Mouse (Mus musculus): ENCODE results near the gene Sdad1. TPM values are rescaled to one million over a fixed set of nuclear protein-coding genes. Genes with fewer than 3 reads are reported as not detected.
"Not testable (repeated sequence)": the region's sequence is repeated elsewhere in the genome, so short reads cannot be mapped to it uniquely, and the experiment has no call there.

Gene Sdad1
- 6.1 and 7.0 TPM in 2 replicates for polyA plus RNA-seq (2012; rRNA removed)

- no peak within 1 kb of the TSS for H3K27ac ChIP-seq (ENCODE audit: insufficient read depth, low read depth, low read length)
- peak within 1 kb of the TSS; percentile 84 for H3K4me3 ChIP-seq (ENCODE audit: insufficient read depth, low read depth, low read length)
- peak; percentile 68 for TF ChIP-seq CTCF (conservative IDR thresholded peaks at IDR 0.05; ENCODE audit: insufficient read depth, insufficient read length, low read depth, low read length)
- TF ChIP-seq POLR2A (IDR thresholded peaks at IDR 0.05; ENCODE audit: low read depth, low read length), result peak; percentile 24
- DNase-seq, result peak; percentile 97
- H3K27me3 ChIP-seq (replicated peaks; ENCODE audit: control insufficient read depth, insufficient read depth, low read length), result no peaks in the 10 kb centered on the region
- no peaks in the 10 kb centered on the region; the same call in 1 of the 2 replicates for H3K4me1 ChIP-seq (ENCODE audit: control insufficient read depth, insufficient read depth, low read length)
- H3K36me3 ChIP-seq (ENCODE audit: control insufficient read depth, insufficient read depth, low read length), result no peaks in the 10 kb centered on the region
- 3% methylated on average over 41 of the region's 41 CpGs for WGBS
Observed at GRCm38 (mm10) chr5:92309681-92310511, at the start of gene Sdad1. Gene Sdad1, minus strand, starts transcription at chr5:92310479.

- Histone ChIP-seq H3K4me1 (ENCODE audit: control insufficient read depth, insufficient read depth, low read length) (no peaks in the 10 kb centered on the region; the same call in 1 of the 2 replicates), H3K27ac (ENCODE audit: insufficient read depth, low read depth, low read length) (no peak overlapping the region), H3K36me3 (ENCODE audit: control insufficient read depth, insufficient read depth, low read length) (no peaks in the 10 kb centered on the region), H3K4me3 (ENCODE audit: insufficient read depth, low read depth, low read length) (no peak overlapping the region), H3K27me3 (replicated peaks; ENCODE audit: control insufficient read depth, insufficient read depth, low read length) (no peaks in the 10 kb centered on the region)
- WGBS, result 74% methylated on average over 11 of the region's 11 CpGs
- DNase-seq, result peak; percentile 55
- TF ChIP-seq POLR2A (IDR thresholded peaks at IDR 0.05; ENCODE audit: low read depth, low read length), result no peak
- no peak for TF ChIP-seq CTCF (conservative IDR thresholded peaks at IDR 0.05; ENCODE audit: insufficient read depth, insufficient read length, low read depth, low read length)
Observed at GRCm38 (mm10) chr5:92358767-92359455, 48.6 kb upstream of the Sdad1 start.

DNA sequence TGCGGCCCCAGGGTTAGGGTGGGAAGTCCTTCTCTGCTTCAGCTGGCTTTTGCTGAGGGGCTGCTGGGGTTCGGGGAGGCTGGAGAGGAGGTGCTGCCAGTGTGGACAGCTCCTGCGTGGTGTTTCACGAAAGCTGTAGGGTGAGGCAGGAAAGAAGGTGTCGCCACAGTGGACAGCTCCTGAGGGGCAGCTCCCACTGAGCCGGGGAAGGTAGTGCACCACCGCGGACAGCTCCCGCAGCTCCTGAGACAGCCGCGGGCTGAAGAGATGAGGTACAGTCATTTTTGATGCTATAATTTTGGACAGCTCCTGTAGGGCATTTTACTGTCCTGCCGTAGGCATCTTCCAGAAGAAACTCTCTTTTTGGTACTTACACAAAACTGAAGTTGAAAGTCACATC lies 47.8 kb upstream of the Sdad1 start:
- TF ChIP-seq POLR2A (IDR thresholded peaks at IDR 0.05; ENCODE audit: low read depth, low read length) (no peak), CTCF (conservative IDR thresholded peaks at IDR 0.05; ENCODE audit: insufficient read depth, insufficient read length, low read depth, low read length) (no peak)
- WGBS, result 18% methylated on average over 12 of the region's 12 CpGs
- no peaks in the 10 kb centered on the region for H3K27me3 ChIP-seq (replicated peaks; ENCODE audit: control insufficient read depth, insufficient read depth, low read length)
- DNase-seq, result no peak
- no peak overlapping the region for H3K27ac ChIP-seq (ENCODE audit: insufficient read depth, low read depth, low read length)
- peaks cover 5% of the 10 kb centered on the region; the same call in 1 of the 2 replicates for H3K4me1 ChIP-seq (ENCODE audit: control insufficient read depth, insufficient read depth, low read length)
- no peaks in the 10 kb centered on the region for H3K36me3 ChIP-seq (ENCODE audit: control insufficient read depth, insufficient read depth, low read length)
- no peak overlapping the region for H3K4me3 ChIP-seq (ENCODE audit: insufficient read depth, low read depth, low read length)

DNA sequence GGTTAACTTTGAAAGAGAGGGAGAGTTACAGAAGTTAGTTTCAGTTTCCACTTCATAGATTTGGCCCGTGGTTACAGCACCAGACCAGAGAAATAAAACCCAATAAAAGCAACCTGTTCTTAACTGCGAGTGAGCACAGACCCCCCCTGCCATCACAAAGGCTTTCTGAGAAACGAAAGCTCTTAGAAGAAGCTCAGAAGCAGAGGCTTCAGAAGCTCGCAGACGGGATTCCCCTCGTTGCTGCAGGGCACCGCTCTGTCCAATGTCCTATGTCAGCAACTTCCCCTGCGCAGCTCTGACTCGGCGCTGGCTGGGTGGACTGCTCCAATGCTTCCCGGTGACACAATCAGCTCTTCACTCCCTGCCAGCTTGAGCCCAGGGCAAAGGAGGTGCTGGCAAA lies 43.2 kb upstream of the Sdad1 start:
- DNase-seq, result peak; percentile 70
- TF ChIP-seq POLR2A (IDR thresholded peaks at IDR 0.05; ENCODE audit: low read depth, low read length) (no peak), CTCF (conservative IDR thresholded peaks at IDR 0.05; ENCODE audit: insufficient read depth, insufficient read length, low read depth, low read length) (no peak)
- H3K36me3 ChIP-seq (ENCODE audit: control insufficient read depth, insufficient read depth, low read length), result no peaks in the 10 kb centered on the region
- peaks cover 13% of the 10 kb centered on the region; the same call in 1 of the 2 replicates for H3K4me1 ChIP-seq (ENCODE audit: control insufficient read depth, insufficient read depth, low read length)
- peak overlapping the region; percentile 90 for H3K27ac ChIP-seq (ENCODE audit: insufficient read depth, low read depth, low read length)
- H3K27me3 ChIP-seq (replicated peaks; ENCODE audit: control insufficient read depth, insufficient read depth, low read length), result no peaks in the 10 kb centered on the region
- 17% methylated on average over 11 of the region's 11 CpGs for WGBS
- H3K4me3 ChIP-seq (ENCODE audit: insufficient read depth, low read depth, low read length), result peak overlapping the region; percentile 78

- peaks cover 13% of the 10 kb centered on the region; the same call in 1 of the 2 replicates for H3K4me1 ChIP-seq (ENCODE audit: control insufficient read depth, insufficient read depth, low read length)
- DNase-seq; H3K27me3 ChIP-seq (replicated peaks; ENCODE audit: control insufficient read depth, insufficient read depth, low read length); H3K36me3 ChIP-seq (ENCODE audit: control insufficient read depth, insufficient read depth, low read length): not testable (repeated sequence)
- WGBS, result 62% methylated on average over 4 of the region's 4 CpGs
- H3K27ac ChIP-seq (ENCODE audit: insufficient read depth, low read depth, low read length), result peak overlapping the region; percentile 61; the same call in 1 of the 2 replicates
- peak overlapping the region; percentile 33; the same call in 1 of the 2 replicates for H3K4me3 ChIP-seq (ENCODE audit: insufficient read depth, low read depth, low read length)
Observed at GRCm38 (mm10) chr5:92352716-92353115, 42.4 kb upstream of the Sdad1 start.

GRCm38 (mm10) chr5:92349731-92350130 lies 39.5 kb upstream of the Sdad1 start:
- peaks cover 13% of the 10 kb centered on the region; the same call in 1 of the 2 replicates for H3K4me1 ChIP-seq (ENCODE audit: control insufficient read depth, insufficient read depth, low read length)
- no peaks in the 10 kb centered on the region for H3K27me3 ChIP-seq (replicated peaks; ENCODE audit: control insufficient read depth, insufficient read depth, low read length)
- no peak overlapping the region for H3K4me3 ChIP-seq (ENCODE audit: insufficient read depth, low read depth, low read length)
- no peaks in the 10 kb centered on the region for H3K36me3 ChIP-seq (ENCODE audit: control insufficient read depth, insufficient read depth, low read length)
- H3K27ac ChIP-seq (ENCODE audit: insufficient read depth, low read depth, low read length), result 0 out of 2 replicates have a peak overlapping the region, but pooled peaks have one; percentile 51
- no peak for DNase-seq
- 70% methylated on average over 7 of the region's 7 CpGs for WGBS
- TF ChIP-seq CTCF (conservative IDR thresholded peaks at IDR 0.05; ENCODE audit: insufficient read depth, insufficient read length, low read depth, low read length) (no peak), POLR2A (IDR thresholded peaks at IDR 0.05; ENCODE audit: low read depth, low read length) (no peak)
